Mouse (Mus musculus) midbrain, embryonic 16.5 days (tissue): ENCODE results near the gene Abt1. TPM values are rescaled to one million over a fixed set of nuclear protein-coding genes. Genes with fewer than 3 reads are reported as not detected.
A peak's percentile ranks its signal among the peaks of the same experiment; 100 is the strongest.
"Not testable (repeated sequence)": the region's sequence is repeated elsewhere in the genome, so short reads cannot be mapped to it uniquely, and the experiment has no call there.

Source experiments
- ATAC-seq: fragments of 200-750 bp; cut with Nextera tagmentation; 2 replicates; pipeline ENCODE4 v1.8.0; 2017; ENCODE audit warnings: moderate TSS enrichment
- H3K27ac ChIP-seq: fragments of 300-500 bp; sonication (generic); 2 replicates; pipeline ENCODE4 v1.5.1; 2014; ENCODE audit warnings: mild to moderate bottlenecking, low read length, mixed read lengths
- H3K27me3 ChIP-seq: fragments of 300-500 bp; sonication (generic); 2 replicates; pipeline ENCODE4 v1.6.1; 2014; ENCODE audit warnings: low read depth, low read length, mixed read lengths; ENCODE audit not compliant: control insufficient read depth, insufficient read depth
- H3K36me3 ChIP-seq: fragments of 300-500 bp; sonication (generic); 2 replicates; pipeline ENCODE4 v1.6.1; 2014; ENCODE audit warnings: mild to moderate bottlenecking, low read length, moderate library complexity, mixed read lengths; ENCODE audit not compliant: control insufficient read depth, insufficient read depth
- H3K4me1 ChIP-seq: fragments of 300-500 bp; sonication (generic); 2 replicates; pipeline ENCODE4 v1.6.1; 2014; ENCODE audit warnings: mild to moderate bottlenecking, low read length, mixed read lengths; ENCODE audit not compliant: control insufficient read depth, insufficient read depth
- H3K4me2 ChIP-seq: fragments of 300-500 bp; sonication (generic); 2 replicates; pipeline ENCODE4 v1.6.1; 2014; ENCODE audit warnings: mild to moderate bottlenecking, low read length, mixed read lengths
- H3K4me3 ChIP-seq: fragments of 300-500 bp; sonication (generic); 2 replicates; pipeline ENCODE4 v1.5.1; 2014; ENCODE audit warnings: low read depth, mild to moderate bottlenecking, low read length, moderate library complexity, mixed read lengths
- H3K9ac ChIP-seq: fragments of 300-500 bp; sonication (generic); 2 replicates; pipeline ENCODE4 v1.6.1; 2014; ENCODE audit warnings: low read depth, low read length, mixed read lengths
- H3K9me3 ChIP-seq: fragments of 300-500 bp; sonication (generic); replicated peaks from 2 replicates; pipeline ENCODE4 v1.6.1; 2014; ENCODE audit warnings: mild to moderate bottlenecking, low read length, mixed read lengths; ENCODE audit not compliant: control insufficient read depth, poor library complexity, severe bottlenecking
- WGBS: fragments of 180-500 bp; shearing (Covaris S2); extraction: QIAGEN DNeasy Blood & Tissue Kit; methylation state at CpG from one replicate; pipeline ENCODE4 v1.1.7; 2014; 5-methylcytosine and 5-hydroxymethylcytosine counted together
- polyA plus RNA-seq: library from polyadenylated mRNA; unstranded; fragments of >200 nt; fragmentation: Nextera tagmentation; extraction: Ambion mirVana; gene quantifications from 2 replicates; pipeline ENCODE4 v1.2.1, GENCODE M21; 2015

The Abt1 gene
- polyA plus RNA-seq, 1 experiment from 2014 or later: 9.1 TPM

DNA sequence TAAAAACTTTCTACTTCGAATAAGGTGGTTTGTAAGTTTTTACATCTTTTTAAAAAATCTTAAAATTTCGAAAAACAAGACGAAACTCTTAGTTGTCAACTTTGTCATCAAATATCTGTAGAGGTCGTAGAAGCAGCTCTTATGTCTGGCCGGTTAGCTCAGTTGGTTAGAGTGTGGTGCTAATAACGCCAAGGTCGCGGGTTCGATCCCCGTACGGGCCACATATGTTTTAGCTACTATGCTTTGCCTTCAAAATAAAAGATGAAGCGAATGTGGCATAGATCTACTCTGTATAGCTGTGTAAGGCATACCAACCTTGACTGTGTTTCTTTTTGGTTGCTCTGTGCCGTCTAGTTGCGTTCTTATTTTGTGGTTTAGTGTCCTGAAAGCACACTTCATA, 26.8 kb downstream of the Abt1 start:
- H3K4me2 ChIP-seq, H3K9ac ChIP-seq, H3K36me3 ChIP-seq, H3K9me3 ChIP-seq, H3K4me3 ChIP-seq, H3K27ac ChIP-seq, ATAC-seq: not testable (repeated sequence)
- Histone ChIP-seq H3K27me3 (peaks cover 46% of the 10 kb centered on the region), H3K4me1 (peaks cover 13% of the 10 kb centered on the region)
- WGBS: 6% methylated on average over 14 of the region's 14 CpGs

DNA sequence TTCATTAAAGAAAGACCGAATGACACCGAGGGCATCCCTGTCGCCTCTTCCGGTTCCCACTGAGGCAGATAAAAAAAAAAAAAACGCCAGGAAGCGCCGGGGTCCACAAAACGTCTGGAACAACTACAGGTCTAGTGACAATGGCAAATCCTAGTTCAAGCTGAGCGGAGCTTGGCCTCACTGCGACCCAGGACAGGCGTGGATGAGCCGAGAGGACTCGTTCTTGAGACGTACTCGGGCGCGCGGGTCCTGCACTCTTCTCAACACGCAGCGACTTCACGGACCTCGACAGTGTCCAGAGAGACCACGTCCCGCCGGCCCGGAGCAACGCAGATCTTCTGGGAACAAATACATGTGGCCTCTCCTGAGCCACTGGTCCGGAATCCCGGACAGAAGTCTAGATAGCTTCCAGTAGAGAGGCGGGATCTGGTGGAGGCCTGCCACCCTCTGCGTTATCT, 27.4 kb downstream of the Abt1 start:
- peak overlapping the region; percentile 92 for H3K4me2 ChIP-seq
- H3K4me1 ChIP-seq: peaks cover 11% of the 10 kb centered on the region; the same call in 1 of the 2 replicates
- peaks cover 46% of the 10 kb centered on the region for H3K27me3 ChIP-seq
- 0 out of 2 replicates have a peak, but pooled peaks have one; percentile 32 for ATAC-seq
- 0 out of 2 replicates have a peak, but pooled peaks cover under 1% of the 10 kb centered on the region for H3K9me3 ChIP-seq
- under 1% methylated on average over 31 of the region's 31 CpGs for WGBS
- no peak overlapping the region for H3K27ac ChIP-seq
- peak overlapping the region; percentile 40; the same call in 1 of the 2 replicates for H3K9ac ChIP-seq
- no peaks in the 10 kb centered on the region for H3K36me3 ChIP-seq
- H3K4me3 ChIP-seq: peak overlapping the region; percentile 47

DNA sequence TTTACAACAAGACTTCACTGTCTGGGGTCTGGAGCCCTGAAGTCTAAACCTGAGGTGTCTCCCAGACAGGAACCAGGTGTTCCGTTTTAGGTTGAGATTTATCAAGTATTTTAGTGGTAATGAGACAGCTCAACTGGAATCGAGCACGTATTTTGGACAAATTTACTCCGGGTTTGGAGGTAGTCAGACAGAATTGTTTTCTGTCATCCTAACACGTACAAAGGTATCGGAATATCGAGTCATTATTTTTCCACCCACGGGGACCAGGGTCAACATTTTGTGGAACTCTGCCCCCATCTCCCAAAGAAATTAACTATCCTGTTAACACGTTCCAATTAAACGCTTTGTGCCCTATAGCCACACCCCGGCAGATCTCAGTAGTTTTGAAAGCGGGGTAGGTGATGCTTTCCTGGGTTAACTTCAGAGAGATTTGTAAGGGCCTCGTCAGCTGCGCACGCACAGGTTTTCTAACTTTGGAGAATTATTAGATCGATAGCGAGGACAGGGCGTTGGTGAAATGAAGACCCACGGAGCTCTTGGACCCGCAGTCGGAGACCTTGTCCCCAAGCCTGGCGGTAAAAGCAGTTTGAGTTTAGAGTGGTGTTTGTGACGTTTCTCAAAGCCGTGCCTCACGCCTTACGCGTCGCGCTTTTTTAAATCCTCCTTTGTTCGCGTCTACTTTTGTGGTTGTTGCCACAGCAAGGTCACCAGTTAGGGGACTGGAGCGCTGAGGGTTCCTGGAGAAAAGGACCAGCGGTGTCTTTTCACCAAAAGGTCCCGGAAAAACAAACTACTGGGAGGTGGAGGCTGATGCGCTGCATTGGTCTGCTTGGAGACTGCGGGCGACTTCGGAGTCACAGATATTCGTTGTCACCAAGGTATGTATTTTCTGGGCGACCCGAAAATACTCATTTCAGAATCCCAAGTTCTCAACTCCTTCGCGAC, 28.1 kb downstream of the Abt1 start:
- H3K4me2 ChIP-seq: peak overlapping the region; percentile 92
- H3K4me1 ChIP-seq: peaks cover 11% of the 10 kb centered on the region; the same call in 1 of the 2 replicates
- H3K9me3 ChIP-seq: no peaks in the 10 kb centered on the region
- no peak overlapping the region for H3K27ac ChIP-seq
- H3K4me3 ChIP-seq: peak overlapping the region; percentile 47
- H3K27me3 ChIP-seq: peaks cover 46% of the 10 kb centered on the region
- no peak for ATAC-seq
- H3K9ac ChIP-seq: peak overlapping the region; percentile 40
- 3% methylated on average over 43 of the region's 43 CpGs for WGBS
- H3K36me3 ChIP-seq: no peaks in the 10 kb centered on the region

DNA sequence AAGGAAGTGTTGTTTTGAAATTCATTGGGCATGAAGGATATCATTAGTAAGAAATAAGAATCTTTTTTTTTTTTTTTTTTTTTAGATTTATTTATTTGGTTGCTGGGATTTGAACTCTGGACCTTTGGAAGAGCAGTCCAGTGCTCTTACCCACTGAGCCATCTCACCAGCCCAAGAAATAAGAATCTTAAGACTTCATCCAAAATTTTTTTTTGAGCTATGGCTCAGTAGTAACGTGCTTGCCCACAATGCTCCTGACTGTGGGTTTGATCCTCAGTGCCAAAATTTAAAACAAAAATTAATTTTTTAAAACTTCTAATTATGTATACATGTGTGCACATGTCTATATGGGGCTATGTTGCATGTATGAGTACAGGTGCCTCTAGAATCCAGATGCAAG, 36.1 kb downstream of the Abt1 start:
- H3K36me3 ChIP-seq: no peaks in the 10 kb centered on the region
- H3K9me3 ChIP-seq: no peaks in the 10 kb centered on the region
- WGBS: 73% methylated on average over 1 of the region's 1 CpGs
- no peaks in the 10 kb centered on the region for H3K4me1 ChIP-seq
- no peak overlapping the region for H3K9ac ChIP-seq
- no peaks in the 10 kb centered on the region for H3K27me3 ChIP-seq
- H3K4me3 ChIP-seq: no peak overlapping the region
- H3K27ac ChIP-seq: no peak overlapping the region
- no peak overlapping the region for H3K4me2 ChIP-seq
- ATAC-seq: no peak

DNA sequence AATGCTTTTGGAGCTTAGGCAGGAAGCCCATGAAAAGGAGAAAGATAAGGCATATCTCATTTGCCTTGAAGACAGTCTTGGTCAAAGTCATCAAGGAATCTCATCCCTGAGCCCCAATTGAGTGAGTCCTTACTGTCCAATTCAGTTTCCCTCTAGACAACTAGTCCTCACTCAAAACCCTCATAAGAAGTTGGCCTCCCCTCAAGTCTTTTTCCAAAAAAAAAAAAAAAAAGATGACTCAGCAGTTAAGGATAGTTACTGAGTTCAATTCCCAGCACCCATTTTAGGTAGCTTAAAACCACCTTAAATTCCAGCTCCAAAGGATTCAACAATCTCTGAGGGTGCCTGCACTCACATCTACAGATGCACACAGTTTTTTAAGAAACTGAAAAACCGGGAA, 40.5 kb downstream of the Abt1 start:
- Histone ChIP-seq H3K27me3 (no peaks in the 10 kb centered on the region), H3K9ac (no peak overlapping the region), H3K4me3 (no peak overlapping the region), H3K4me2 (no peak overlapping the region), H3K36me3 (no peaks in the 10 kb centered on the region), H3K27ac (no peak overlapping the region), H3K4me1 (no peaks in the 10 kb centered on the region), H3K9me3 (no peaks in the 10 kb centered on the region)
- ATAC-seq: no peak
- 50% methylated on average over 1 of the region's 1 CpGs for WGBS

DNA sequence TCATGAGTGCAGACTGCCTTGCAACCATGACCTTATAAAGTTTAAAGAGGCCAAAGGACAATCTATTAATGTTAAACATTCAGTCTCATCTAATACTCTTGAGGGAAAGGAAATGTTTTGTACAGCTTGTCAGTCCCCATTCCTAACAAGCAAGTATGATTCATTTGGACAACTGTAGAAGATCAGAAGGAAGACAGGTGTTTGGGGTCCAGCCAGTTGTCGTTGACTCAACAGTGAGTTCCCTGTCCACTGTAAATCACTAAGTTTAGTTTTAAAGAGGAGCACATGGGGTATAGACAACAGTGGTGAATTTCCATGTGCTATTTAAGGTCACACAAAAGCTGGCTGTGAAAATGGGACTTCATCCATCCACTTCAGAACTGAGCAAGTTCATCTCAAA, 51.2 kb downstream of the Abt1 start:
- no peak overlapping the region for H3K9ac ChIP-seq
- no peaks in the 10 kb centered on the region for H3K36me3 ChIP-seq
- H3K4me3 ChIP-seq: no peak overlapping the region
- H3K4me1 ChIP-seq: peaks cover 10% of the 10 kb centered on the region
- 93% methylated on average over 1 of the region's 1 CpGs for WGBS
- no peak overlapping the region for H3K27ac ChIP-seq
- H3K9me3 ChIP-seq: no peaks in the 10 kb centered on the region
- H3K27me3 ChIP-seq: no peaks in the 10 kb centered on the region
- no peak overlapping the region for H3K4me2 ChIP-seq
- no peak for ATAC-seq

DNA sequence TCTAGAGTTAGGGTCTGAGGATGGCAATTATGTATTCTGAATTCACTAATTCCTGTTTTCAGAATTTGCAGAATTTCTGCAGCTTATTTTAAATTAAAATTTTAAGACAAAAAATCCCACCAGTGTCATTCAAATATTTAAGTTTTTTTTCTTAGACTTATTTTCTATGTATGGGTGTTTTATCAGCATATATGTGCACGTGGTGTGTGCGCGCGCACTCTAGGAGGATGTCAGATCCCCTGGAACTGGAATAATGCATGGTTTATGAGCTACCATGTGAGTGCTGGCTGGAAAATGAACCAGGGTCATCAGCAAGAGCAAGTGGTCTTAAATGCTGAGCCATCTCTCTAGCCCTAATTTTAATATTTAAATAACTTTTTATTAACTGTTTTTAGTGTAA, 53.6 kb downstream of the Abt1 start:
- peaks cover 29% of the 10 kb centered on the region for H3K4me1 ChIP-seq
- H3K9ac ChIP-seq: no peak overlapping the region
- no peak overlapping the region for H3K27ac ChIP-seq
- no peak for ATAC-seq
- H3K36me3 ChIP-seq: no peaks in the 10 kb centered on the region
- H3K9me3 ChIP-seq: no peaks in the 10 kb centered on the region
- H3K27me3 ChIP-seq: no peaks in the 10 kb centered on the region
- 93% methylated on average over 4 of the region's 4 CpGs for WGBS
- H3K4me3 ChIP-seq: no peak overlapping the region
- peak overlapping the region; percentile 52 for H3K4me2 ChIP-seq

DNA sequence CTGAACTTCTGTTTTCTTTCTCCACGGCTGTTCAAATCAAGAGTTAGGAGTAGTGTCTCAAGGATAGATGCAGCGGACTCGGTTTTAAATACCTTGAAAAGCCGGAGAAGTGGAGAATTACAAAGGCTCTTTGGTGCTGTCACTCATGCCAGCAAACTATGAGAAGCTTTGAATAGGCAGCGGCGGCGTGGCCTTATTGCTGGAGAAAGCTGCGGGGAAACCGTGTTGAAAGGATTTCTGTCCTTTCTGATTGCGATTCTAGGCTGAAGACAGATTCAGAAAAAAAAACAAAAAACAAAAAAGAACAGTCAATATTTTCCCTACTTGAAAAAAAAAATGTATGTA, 54.3 kb downstream of the Abt1 start:
- peak; percentile 55 for ATAC-seq
- H3K9ac ChIP-seq: peak overlapping the region; percentile 68
- no peaks in the 10 kb centered on the region for H3K27me3 ChIP-seq
- H3K27ac ChIP-seq: peak overlapping the region; percentile 95
- peaks cover 29% of the 10 kb centered on the region for H3K4me1 ChIP-seq
- WGBS: 0% methylated on average over 10 of the region's 10 CpGs
- peak overlapping the region; percentile 52 for H3K4me2 ChIP-seq
- peak overlapping the region; percentile 77 for H3K4me3 ChIP-seq
- H3K36me3 ChIP-seq: 0 out of 2 replicates have a peak, but pooled peaks cover 3% of the 10 kb centered on the region
- no peaks in the 10 kb centered on the region for H3K9me3 ChIP-seq
